Mouse (Mus musculus): ENCODE data around the gene Eno1. TPM values are rescaled to one million over a fixed set of nuclear protein-coding genes. Genes with fewer than 3 reads are reported as not detected.

The Eno1 gene
- polyA plus RNA-seq, 1 experiment from 2014 or later = 1,515 TPM

DNA sequence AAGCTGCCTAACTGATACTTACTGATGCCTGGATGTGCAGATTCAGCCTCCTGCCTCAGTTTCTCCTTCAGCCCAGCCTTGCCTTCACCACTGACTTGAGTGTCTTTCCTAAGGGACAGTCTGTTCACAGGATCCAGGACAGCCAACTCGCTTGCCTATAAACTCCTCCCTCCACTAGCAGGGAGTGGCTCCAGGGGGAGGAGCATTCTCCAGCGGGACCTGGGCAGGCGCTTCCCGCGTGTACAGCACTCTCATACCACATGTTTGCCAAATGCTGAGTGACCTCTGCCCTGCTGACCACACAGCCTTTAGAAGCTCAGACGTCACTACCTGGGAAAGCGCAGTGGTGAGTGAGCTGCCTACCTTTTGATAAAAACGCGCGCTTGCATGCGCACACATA is 15.9 kb upstream of the Eno1 start:
- Histone ChIP-seq H3K27me3 (ENCODE audit: control insufficient read depth, insufficient read depth, low read length) (no peaks in the 10 kb centered on the region), H3K4me3 (ENCODE audit: low read depth, low read length) (no peak overlapping the region), H3K36me3 (ENCODE audit: control insufficient read depth, insufficient read depth, low read length) (no peaks in the 10 kb centered on the region), H3K9ac (ENCODE audit: low read depth, low read length) (no peak overlapping the region), H3K9me3 (ENCODE audit: control insufficient read depth, low read length) (no peaks in the 10 kb centered on the region), H3K4me2 (replicated peaks; ENCODE audit: low read depth, low read length) (no peak overlapping the region), H3K27ac (ENCODE audit: low read depth, low read length) (no peak overlapping the region), H3K4me1 (replicated peaks; ENCODE audit: control insufficient read depth, insufficient read depth, low read length) (no peaks in the 10 kb centered on the region)
- DNase-seq (ENCODE audit: low spot score) = no peak
- no peak for ATAC-seq (ENCODE audit: low FRiP score)
- WGBS = 13% methylated on average over 11 of the region's 11 CpGs

DNA sequence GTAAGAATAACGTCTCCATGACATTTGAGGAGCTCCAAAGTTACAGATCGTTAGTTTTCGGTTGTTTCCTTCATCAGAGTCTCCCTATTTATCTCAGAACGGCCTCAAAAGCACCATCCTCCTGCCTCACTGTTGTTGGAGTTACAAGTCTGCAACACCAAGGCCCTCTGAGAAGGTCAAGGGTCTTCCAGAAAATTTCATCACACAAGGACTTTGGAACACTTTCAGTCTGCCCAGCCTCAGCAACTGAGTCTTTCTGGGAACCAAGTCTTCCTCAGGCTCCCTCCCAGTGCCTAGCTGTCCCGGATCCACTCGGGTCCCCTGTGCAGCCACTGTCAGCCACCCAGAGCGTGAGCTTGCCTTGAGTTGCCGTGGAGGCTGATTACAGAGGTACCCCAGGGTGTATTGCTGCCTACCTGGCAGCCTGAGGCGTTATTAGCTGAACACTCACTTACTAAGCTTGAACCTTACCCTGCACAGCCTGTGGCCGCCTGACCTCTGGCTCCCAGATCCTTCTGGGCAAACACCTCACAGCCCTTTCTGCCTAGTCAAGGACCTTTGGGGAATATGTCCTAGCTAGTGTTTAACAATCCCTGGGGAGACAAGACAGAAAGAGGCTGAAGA is 15.4 kb upstream of the Eno1 start:
- 45% methylated on average over 10 of the region's 10 CpGs for WGBS
- DNase-seq (ENCODE audit: low spot score) (no peak), ATAC-seq (ENCODE audit: low FRiP score) (no peak)
- Histone ChIP-seq H3K27me3 (ENCODE audit: control insufficient read depth, insufficient read depth, low read length) (no peaks in the 10 kb centered on the region), H3K9ac (ENCODE audit: low read depth, low read length) (no peak overlapping the region), H3K9me3 (ENCODE audit: control insufficient read depth, low read length) (no peaks in the 10 kb centered on the region), H3K4me3 (ENCODE audit: low read depth, low read length) (no peak overlapping the region), H3K4me1 (replicated peaks; ENCODE audit: control insufficient read depth, insufficient read depth, low read length) (no peaks in the 10 kb centered on the region), H3K27ac (ENCODE audit: low read depth, low read length) (no peak overlapping the region), H3K4me2 (replicated peaks; ENCODE audit: low read depth, low read length) (no peak overlapping the region), H3K36me3 (ENCODE audit: control insufficient read depth, insufficient read depth, low read length) (no peaks in the 10 kb centered on the region)

DNA sequence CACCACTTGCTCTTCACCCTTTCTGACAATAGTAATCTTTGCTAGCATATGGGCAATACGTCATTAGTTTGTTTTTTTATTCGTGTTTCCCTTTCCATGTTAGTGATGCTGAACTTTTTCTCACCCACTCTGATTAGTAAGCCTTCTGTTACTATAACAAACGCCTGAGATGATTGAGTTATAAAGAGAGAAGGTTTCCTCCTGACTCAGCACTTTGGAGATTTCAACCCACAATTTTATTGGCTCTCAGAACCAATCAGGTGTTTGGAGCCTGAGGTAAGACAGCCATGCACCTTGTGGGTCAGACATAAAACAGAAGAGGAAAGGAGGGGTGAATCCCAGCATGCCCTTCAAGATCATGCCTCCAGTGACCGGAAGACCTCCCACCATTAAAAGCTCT is 12.7 kb upstream of the Eno1 start:
- H3K9me3 ChIP-seq (ENCODE audit: control insufficient read depth, low read length) = no peaks in the 10 kb centered on the region
- WGBS = 87% methylated on average over 4 of the region's 4 CpGs
- H3K9ac ChIP-seq (ENCODE audit: low read depth, low read length) = no peak overlapping the region
- no peak overlapping the region for H3K4me2 ChIP-seq (replicated peaks; ENCODE audit: low read depth, low read length)
- ATAC-seq (ENCODE audit: low FRiP score) (no peak), DNase-seq (ENCODE audit: low spot score) (no peak)
- no peaks in the 10 kb centered on the region for H3K27me3 ChIP-seq (ENCODE audit: control insufficient read depth, insufficient read depth, low read length)
- H3K4me3 ChIP-seq (ENCODE audit: low read depth, low read length) = no peak overlapping the region
- H3K27ac ChIP-seq (ENCODE audit: low read depth, low read length) = no peak overlapping the region
- no peaks in the 10 kb centered on the region for H3K36me3 ChIP-seq (ENCODE audit: control insufficient read depth, insufficient read depth, low read length)
- no peaks in the 10 kb centered on the region for H3K4me1 ChIP-seq (replicated peaks; ENCODE audit: control insufficient read depth, insufficient read depth, low read length)

DNA sequence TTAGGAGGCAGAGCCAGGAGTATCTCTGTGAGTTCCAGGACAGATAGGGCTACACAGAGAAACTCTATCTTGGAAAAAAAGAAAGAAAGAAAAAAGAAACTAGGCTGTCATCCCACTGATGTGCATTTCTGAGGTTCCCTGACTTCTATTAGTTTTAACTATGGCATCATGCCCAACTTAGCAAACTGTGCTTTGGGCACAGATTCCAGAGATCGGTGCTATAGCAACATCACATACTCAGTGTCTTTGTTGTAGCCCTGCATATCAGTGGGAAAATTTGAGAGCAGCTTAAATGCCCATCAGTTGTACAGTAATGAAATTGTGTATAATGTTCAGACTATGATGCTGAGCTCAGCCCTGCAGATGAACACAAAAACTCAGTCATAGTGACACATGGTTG is 10.8 kb upstream of the Eno1 start:
- H3K27me3 ChIP-seq (ENCODE audit: control insufficient read depth, insufficient read depth, low read length) = no peaks in the 10 kb centered on the region
- H3K9ac ChIP-seq (ENCODE audit: low read depth, low read length) = no peak overlapping the region
- no peak overlapping the region for H3K4me2 ChIP-seq (replicated peaks; ENCODE audit: low read depth, low read length)
- H3K4me1 ChIP-seq (replicated peaks; ENCODE audit: control insufficient read depth, insufficient read depth, low read length) = peaks cover 5% of the 10 kb centered on the region
- ATAC-seq (ENCODE audit: low FRiP score) (no peak), DNase-seq (ENCODE audit: low spot score) (no peak)
- no peaks in the 10 kb centered on the region for H3K36me3 ChIP-seq (ENCODE audit: control insufficient read depth, insufficient read depth, low read length)
- H3K27ac ChIP-seq (ENCODE audit: low read depth, low read length) = no peak overlapping the region
- H3K9me3 ChIP-seq (ENCODE audit: control insufficient read depth, low read length) = no peaks in the 10 kb centered on the region
- 97% methylated on average over 1 of the region's 1 CpGs for WGBS
- no peak overlapping the region for H3K4me3 ChIP-seq (ENCODE audit: low read depth, low read length)

DNA sequence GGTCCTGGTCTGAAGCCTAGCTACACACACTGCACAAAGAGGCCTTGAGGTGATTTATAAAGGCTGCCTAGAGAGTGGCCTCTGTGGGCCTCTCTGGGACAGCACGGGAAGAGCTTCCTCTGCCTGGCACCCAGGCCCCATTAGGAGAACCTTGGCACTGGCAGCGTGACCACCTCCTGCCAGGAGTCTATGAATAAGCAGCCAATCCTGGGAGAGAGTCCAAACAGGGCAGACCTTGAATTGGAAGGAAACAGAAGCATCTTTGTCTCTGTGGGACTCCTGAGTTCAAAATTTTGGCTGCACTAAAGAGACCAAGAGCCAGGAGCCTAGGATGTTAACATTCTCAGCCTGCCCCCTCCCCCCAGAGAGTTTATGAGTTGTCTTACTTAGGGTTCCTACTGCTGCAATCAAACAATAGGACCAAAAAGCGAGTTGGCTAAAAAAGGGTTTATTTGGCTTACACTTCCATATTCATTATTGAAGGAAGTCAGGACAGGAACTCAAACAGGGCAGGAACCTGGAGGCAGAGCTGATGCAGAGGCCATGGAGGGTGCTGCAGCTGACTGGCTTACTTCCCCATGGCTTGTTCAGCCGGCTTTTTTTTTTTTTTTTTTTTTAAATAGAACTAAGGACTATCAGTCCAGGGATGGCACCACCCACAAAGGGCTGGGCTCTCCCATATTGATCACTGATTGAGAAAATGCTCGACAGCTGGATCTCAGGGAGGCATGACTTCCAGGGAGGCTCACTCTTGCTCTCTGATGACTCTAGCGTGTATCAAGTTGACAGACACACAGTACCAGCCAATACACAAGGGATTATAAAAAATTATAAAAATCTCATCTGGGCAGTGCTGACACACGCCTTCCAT is 9.5 kb upstream of the Eno1 start:
- H3K9me3 ChIP-seq (ENCODE audit: control insufficient read depth, low read length) = no peaks in the 10 kb centered on the region

DNA sequence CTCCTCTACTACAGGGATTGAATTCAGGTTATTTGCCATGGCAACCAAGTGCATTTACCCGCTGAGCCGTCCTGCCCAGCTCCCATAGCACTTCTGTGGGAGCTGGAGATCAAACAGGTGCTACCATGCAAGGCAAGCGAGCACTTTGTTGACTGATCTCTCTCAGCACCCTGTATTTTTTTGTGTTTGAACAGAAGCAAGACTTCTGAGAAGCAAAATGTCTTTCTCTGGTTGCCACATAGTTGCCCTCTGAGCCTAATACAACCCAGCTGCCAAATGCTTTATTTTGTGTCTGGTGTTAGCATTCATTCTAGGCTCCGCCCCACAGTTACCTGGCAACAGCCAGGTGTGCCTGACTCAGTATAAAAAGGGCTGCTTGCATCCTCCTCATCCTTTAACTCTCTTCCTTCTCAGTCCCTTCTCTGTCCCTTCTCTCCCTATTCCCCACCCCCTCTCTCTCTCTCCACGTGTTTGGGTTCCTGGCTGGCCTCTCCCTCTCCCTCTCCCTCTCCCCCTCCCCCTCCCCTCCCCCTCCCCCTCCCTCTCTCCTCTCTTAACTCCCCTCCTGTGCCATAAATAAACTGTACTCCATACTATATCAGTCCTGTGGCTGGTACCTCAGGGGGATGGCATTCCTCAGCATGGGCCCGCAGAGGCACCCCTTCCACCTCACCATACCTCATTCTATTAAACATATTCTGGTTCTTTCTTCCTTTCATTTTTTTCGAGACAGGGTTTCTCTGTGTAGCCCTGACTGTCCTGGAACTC is 7.8 kb upstream of the Eno1 start:
- WGBS = 42% methylated on average over 7 of the region's 7 CpGs
- Histone ChIP-seq H3K4me1 (replicated peaks; ENCODE audit: control insufficient read depth, insufficient read depth, low read length) (peaks cover 13% of the 10 kb centered on the region), H3K4me3 (ENCODE audit: low read depth, low read length) (no peak overlapping the region), H3K9me3 (ENCODE audit: control insufficient read depth, low read length) (no peaks in the 10 kb centered on the region), H3K4me2 (replicated peaks; ENCODE audit: low read depth, low read length) (no peak overlapping the region), H3K27me3 (ENCODE audit: control insufficient read depth, insufficient read depth, low read length) (no peaks in the 10 kb centered on the region), H3K9ac (ENCODE audit: low read depth, low read length) (no peak overlapping the region), H3K27ac (ENCODE audit: low read depth, low read length) (no peak overlapping the region), H3K36me3 (ENCODE audit: control insufficient read depth, insufficient read depth, low read length) (no peaks in the 10 kb centered on the region)
- ATAC-seq (ENCODE audit: low FRiP score) = no peak
- no peak for DNase-seq (ENCODE audit: low spot score)

More for the DNA sequence above, 9.5 kb upstream of the Eno1 start:
- Histone ChIP-seq H3K4me1 (replicated peaks; ENCODE audit: control insufficient read depth, insufficient read depth, low read length) (peaks cover 12% of the 10 kb centered on the region), H3K27ac (ENCODE audit: low read depth, low read length) (no peak overlapping the region), H3K9ac (ENCODE audit: low read depth, low read length) (no peak overlapping the region), H3K4me3 (ENCODE audit: low read depth, low read length) (no peak overlapping the region), H3K36me3 (ENCODE audit: control insufficient read depth, insufficient read depth, low read length) (no peaks in the 10 kb centered on the region), H3K4me2 (replicated peaks; ENCODE audit: low read depth, low read length) (no peak overlapping the region), H3K27me3 (ENCODE audit: control insufficient read depth, insufficient read depth, low read length) (no peaks in the 10 kb centered on the region)
- ATAC-seq (ENCODE audit: low FRiP score) (0 out of 2 replicates have a peak, but pooled peaks have one; percentile 57), DNase-seq (ENCODE audit: low spot score) (no peak)
- WGBS = 61% methylated on average over 7 of the region's 7 CpGs

DNA sequence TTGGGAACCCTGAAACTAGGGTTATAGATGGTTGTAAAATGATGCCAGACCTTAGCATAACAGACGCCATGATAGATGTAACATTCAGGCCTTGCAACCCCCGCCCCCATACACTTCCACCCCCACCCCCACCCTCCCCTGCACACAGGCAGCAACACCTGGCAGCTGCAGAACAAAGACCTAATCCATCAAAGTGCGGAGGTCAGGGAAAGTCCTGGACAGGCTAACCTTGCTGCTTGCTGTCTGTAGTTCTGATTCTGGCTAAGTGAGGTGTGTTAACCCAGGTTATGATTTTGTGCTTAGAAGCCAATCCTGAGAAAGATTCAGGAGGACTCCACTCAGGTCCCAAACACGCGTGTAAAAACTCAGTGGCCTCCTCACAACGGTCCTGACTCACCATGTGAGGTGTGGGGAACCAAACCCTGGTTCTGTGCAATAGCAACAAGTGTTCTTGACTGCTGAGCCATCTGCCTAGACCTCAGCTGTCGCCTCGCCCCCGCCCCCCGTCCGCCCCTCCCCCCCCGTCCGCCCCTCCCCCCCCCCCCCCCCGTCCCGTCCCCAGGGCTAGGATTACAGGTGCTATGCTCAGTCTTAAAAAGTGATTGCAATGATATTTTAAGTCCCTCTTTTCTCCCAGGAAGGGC is 6.7 kb upstream of the Eno1 start:
- DNase-seq (ENCODE audit: low spot score) (peak; percentile 14), ATAC-seq (ENCODE audit: low FRiP score) (no peak)
- WGBS = 41% methylated on average over 7 of the region's 15 CpGs
- Histone ChIP-seq H3K4me1 (replicated peaks; ENCODE audit: control insufficient read depth, insufficient read depth, low read length) (peaks cover 16% of the 10 kb centered on the region), H3K4me2 (replicated peaks; ENCODE audit: low read depth, low read length) (no peak overlapping the region), H3K9me3 (ENCODE audit: control insufficient read depth, low read length) (no peaks in the 10 kb centered on the region), H3K27ac (ENCODE audit: low read depth, low read length) (no peak overlapping the region), H3K4me3 (ENCODE audit: low read depth, low read length) (no peak overlapping the region), H3K36me3 (ENCODE audit: control insufficient read depth, insufficient read depth, low read length) (no peaks in the 10 kb centered on the region), H3K27me3 (ENCODE audit: control insufficient read depth, insufficient read depth, low read length) (no peaks in the 10 kb centered on the region), H3K9ac (ENCODE audit: low read depth, low read length) (no peak overlapping the region)

All from hindbrain, embryonic 11.5 days (tissue).